In the genomic region with DNA sequence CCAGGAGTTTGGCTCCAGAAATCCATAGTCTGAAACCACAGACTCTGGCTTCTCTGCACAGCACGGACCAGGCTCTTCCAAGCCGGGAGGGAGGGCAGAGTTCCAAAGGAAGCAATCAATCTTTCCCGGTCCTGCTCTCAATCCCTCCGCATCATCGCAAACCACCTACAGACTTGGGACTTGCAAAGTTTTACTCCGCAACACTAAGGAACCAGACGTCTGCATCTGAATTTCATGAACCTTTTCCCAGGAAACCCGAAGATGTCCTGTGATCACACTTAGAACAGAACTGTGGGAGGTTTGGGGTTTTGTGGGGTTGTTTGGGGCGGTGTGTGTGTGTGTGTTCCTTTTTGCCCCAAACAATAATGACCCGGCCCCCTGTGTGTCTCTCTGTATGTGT, we compare ENCODE assay signal across 8 mouse cellular contexts. TPM values are rescaled to one million over a fixed set of nuclear protein-coding genes. Genes with fewer than 3 reads are reported as not detected.
DNase-seq lines count a peak whose midpoint lies in the region; ATAC-seq lines count a peak whose summit lies in the region.

No protein-coding gene starts in this region.

- 3% methylated on average over 10 of the region's 10 CpGs for WGBS in heart, embryonic 13.5 days
- WGBS in midbrain, embryonic 11.5 days: 8% methylated on average over 10 of the region's 10 CpGs

- H3K27ac ChIP-seq in heart, embryonic 13.5 days (replicated peaks): peak overlapping the region; percentile 72
- H3K27ac ChIP-seq in midbrain, embryonic 11.5 days (ENCODE audit: low read depth, low read length): no peak overlapping the region

- ATAC-seq in heart, embryonic 13.5 days (ENCODE audit: extremely low read depth, insufficient number of reproducible peaks, low FRiP score, low TSS enrichment): no peak
- no peak for ATAC-seq in midbrain, embryonic 11.5 days (ENCODE audit: low FRiP score)

- peak overlapping the region; percentile 76 for H3K4me2 ChIP-seq in heart, embryonic 13.5 days
- H3K4me2 ChIP-seq in midbrain, embryonic 11.5 days: peak overlapping the region; percentile 70

- H3K9ac ChIP-seq in heart, embryonic 13.5 days: peak overlapping the region; percentile 96
- H3K9ac ChIP-seq in midbrain, embryonic 11.5 days (ENCODE audit: low read length): peak overlapping the region; percentile 88

- no peaks in the 10 kb centered on the region for H3K27me3 ChIP-seq in heart, embryonic 13.5 days (replicated peaks)
- no peaks in the 10 kb centered on the region for H3K27me3 ChIP-seq in midbrain, embryonic 11.5 days (ENCODE audit: control insufficient read depth, insufficient read depth, low read length)

- H3K4me3 ChIP-seq in heart, embryonic 13.5 days: peak overlapping the region; percentile 97
- peak overlapping the region; percentile 94 for H3K4me3 ChIP-seq in midbrain, embryonic 11.5 days (ENCODE audit: low read depth, low read length)

- DNase-seq in thymus, postnatal 14 days: peak; percentile 4
- no peak for DNase-seq in thymus, adult 18-20 months
- peak; percentile 14 to 16 for DNase-seq in cerebellum, postnatal 36 days
- peak; percentile 69 to 75 for DNase-seq in kidney, postnatal 25 days
- peak; percentile 89 for DNase-seq in midbrain, embryonic 11.5 days (ENCODE audit: low spot score, missing footprints)
- DNase-seq in layer of hippocampus, adult 11-12 months (ENCODE audit: low spot score): no peak
- no peak for DNase-seq in c-Kit-positive CD71-positive TER-119-positive erythroid progenitor cells, embryonic 14.5 days (ENCODE audit: low spot score)

- H3K36me3 ChIP-seq in heart, embryonic 13.5 days: no peaks in the 10 kb centered on the region
- no peaks in the 10 kb centered on the region for H3K36me3 ChIP-seq in midbrain, embryonic 11.5 days (ENCODE audit: control insufficient read depth, insufficient read depth, low read length)

- H3K4me1 ChIP-seq in heart, embryonic 13.5 days: peaks cover 48% of the 10 kb centered on the region
- H3K4me1 ChIP-seq in midbrain, embryonic 11.5 days (ENCODE audit: control insufficient read depth, insufficient read depth, low read length): peaks cover 11% of the 10 kb centered on the region; the same call in 1 of the 2 replicates

- no peaks in the 10 kb centered on the region for H3K9me3 ChIP-seq in heart, embryonic 13.5 days
- H3K9me3 ChIP-seq in midbrain, embryonic 11.5 days (ENCODE audit: control insufficient read depth, low read length): no peaks in the 10 kb centered on the region

RNA-seq across cellular contexts. Expression of a gene that starts 0.8 kb away (rescaled TPM):
- polyA plus RNA-seq in heart, embryonic 13.5 days (2015; fragmentation: Nextera tagmentation; extraction: Ambion mirVana): 27.9 and 30.6 TPM in 2 replicates
- polyA plus RNA-seq in midbrain, embryonic 11.5 days (2014; fragmentation: Nextera tagmentation; extraction: Ambion mirVana): 43.6 and 51.1 TPM in 2 replicates

Comparison
In these comparisons a context has a peak if more than half of its experiments do, and no peak if none do; other contexts are left out.
1. DNase-seq: peak in thymus, postnatal 14 days (single experiment), cerebellum, postnatal 36 days (2 of 2), kidney, postnatal 25 days (2 of 2) and midbrain, embryonic 11.5 days (single experiment); none in thymus, adult 18-20 months (0 of 2), layer of hippocampus, adult 11-12 months (single experiment) and c-Kit-positive CD71-positive TER-119-positive erythroid progenitor cells, embryonic 14.5 days (single experiment).